Mouse (Mus musculus) cortical plate, adult 2 months (tissue): ENCODE measurements around the gene Nap1l4. TPM values are rescaled to one million over a fixed set of nuclear protein-coding genes. Genes with fewer than 3 reads are reported as not detected.
A peak's percentile ranks its signal among the peaks of the same experiment; 100 is the strongest.

Experiments used
- H3K27ac ChIP-seq: fragments of 200-500 bp; 2 replicates; pipeline ENCODE4 v1.5.1; 2012; ENCODE audit warnings: low read length, control low read depth, inconsistent platforms; ENCODE audit not compliant: insufficient read depth
- H3K4me1 ChIP-seq: fragments of 200-500 bp; 2 replicates; pipeline ENCODE4 v1.6.1; 2011; ENCODE audit warnings: low read length; ENCODE audit not compliant: control insufficient read depth, insufficient read depth
- H3K4me3 ChIP-seq: fragments of 200-500 bp; 2 replicates; pipeline ENCODE4 v1.5.1; 2011; ENCODE audit warnings: mild to moderate bottlenecking, low read length, control low read depth; ENCODE audit not compliant: insufficient read depth
- CTCF ChIP-seq: fragments of 200-500 bp; IDR thresholded peaks from 2 replicates; pipeline ENCODE4 v1.5.1; 2011; ENCODE audit warnings: mild to moderate bottlenecking, control low read depth, low read length; ENCODE audit not compliant: insufficient read depth; ENCODE audit errors: extremely low read depth
- POLR2A ChIP-seq: fragments of 200-500 bp; IDR thresholded peaks from 2 replicates; pipeline ENCODE4 v1.6.1; 2011; ENCODE audit warnings: mild to moderate bottlenecking, low read length, control low read depth; ENCODE audit not compliant: insufficient read depth; ENCODE audit errors: extremely low read depth
- polyA plus RNA-seq: library from polyadenylated mRNA; depleted of rRNA; stranded (reverse); fragments of >200 nt; gene quantifications from 2 replicates; pipeline ENCODE4 v1.2.3, GENCODE M21; 2012

Nap1l4 gene
- polyA plus RNA-seq, 1 experiment = 130 TPM

DNA sequence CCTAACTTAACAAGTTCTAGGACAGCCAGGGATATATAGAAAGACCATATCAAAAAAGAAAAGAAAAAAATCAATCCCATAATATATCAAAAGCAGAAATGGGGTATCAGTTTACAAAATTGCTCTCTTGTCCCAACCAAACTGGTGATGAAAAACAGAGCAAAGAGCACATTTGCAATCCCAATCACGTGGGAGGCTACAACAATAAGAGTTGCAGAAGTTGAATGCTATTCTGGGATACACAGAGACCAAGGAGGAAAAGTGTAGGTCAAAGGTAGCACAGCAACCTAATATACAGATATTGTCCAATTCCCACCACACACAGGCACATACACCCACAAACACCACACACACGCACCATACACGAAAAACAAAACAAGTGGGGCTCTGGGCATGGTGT, 12.7 kb downstream of the Nap1l4 start:
- Histone ChIP-seq H3K4me3 (no peak overlapping the region), H3K27ac (no peak overlapping the region), H3K4me1 (0 out of 2 replicates have a peak, but pooled peaks cover 1% of the 10 kb centered on the region)
- TF ChIP-seq POLR2A (no peak), CTCF (no peak)

DNA sequence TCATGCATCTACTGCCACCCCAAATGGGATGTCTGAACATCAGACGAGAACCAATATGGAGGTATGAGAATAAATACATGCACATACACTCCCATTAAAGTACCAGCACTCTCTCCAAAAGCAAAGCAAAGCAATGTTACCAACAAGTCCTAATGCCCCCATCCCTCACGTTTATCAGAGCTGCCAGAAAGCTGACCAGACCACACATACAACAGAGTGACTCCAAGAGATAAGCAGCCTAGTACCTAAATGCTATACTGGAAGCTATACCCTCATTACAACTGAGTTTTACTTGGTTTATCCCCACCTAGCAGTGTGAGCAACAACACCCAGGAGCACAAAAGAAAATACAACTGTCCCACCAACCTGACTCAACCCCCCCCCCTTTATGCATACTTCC, 15.6 kb downstream of the Nap1l4 start:
- Histone ChIP-seq H3K27ac (no peak overlapping the region), H3K4me3 (no peak overlapping the region), H3K4me1 (0 out of 2 replicates have a peak, but pooled peaks cover 1% of the 10 kb centered on the region)
- no peak for TF ChIP-seq POLR2A
- no peak for TF ChIP-seq CTCF

- H3K4me3 ChIP-seq = no peak overlapping the region
- TF ChIP-seq CTCF = no peak
- no peak for TF ChIP-seq POLR2A
- H3K4me1 ChIP-seq = 0 out of 2 replicates have a peak, but pooled peaks cover 1% of the 10 kb centered on the region
- H3K27ac ChIP-seq = no peak overlapping the region
Measured at GRCm38 (mm10) chr7:143532410-143532809, 16.5 kb downstream of the Nap1l4 start.

GRCm38 (mm10) chr7:143519333-143519732, 29.6 kb downstream of the Nap1l4 start:
- no peak overlapping the region for H3K27ac ChIP-seq

DNA sequence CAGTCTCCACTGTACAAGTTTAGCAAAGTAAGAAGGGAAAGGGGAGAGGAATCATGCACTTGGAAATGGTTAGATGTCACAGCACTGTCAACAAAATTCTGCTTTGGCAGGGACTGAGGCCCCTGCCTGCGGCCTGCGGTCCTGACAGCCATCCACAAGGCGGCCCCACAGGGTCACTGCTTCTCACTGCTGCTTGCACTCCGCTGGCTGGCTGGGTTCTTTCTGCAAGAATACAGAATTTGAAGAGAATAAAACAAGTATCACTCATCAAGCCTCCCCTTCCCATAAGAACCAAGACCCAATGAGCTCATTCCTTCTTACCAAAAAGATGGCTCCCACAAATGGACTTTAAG, 34.5 kb downstream of the Nap1l4 start:
- TF ChIP-seq POLR2A (no peak), CTCF (no peak)
- Histone ChIP-seq H3K4me3 (no peak overlapping the region), H3K27ac (no peak overlapping the region; the same call in 1 of the 2 replicates), H3K4me1 (no peaks in the 10 kb centered on the region)

More at GRCm38 (mm10) chr7:143519333-143519732, 29.6 kb downstream of the Nap1l4 start:
- TF ChIP-seq CTCF (no peak), POLR2A (no peak)
- no peaks in the 10 kb centered on the region for H3K4me1 ChIP-seq
- H3K4me3 ChIP-seq = no peak overlapping the region

DNA sequence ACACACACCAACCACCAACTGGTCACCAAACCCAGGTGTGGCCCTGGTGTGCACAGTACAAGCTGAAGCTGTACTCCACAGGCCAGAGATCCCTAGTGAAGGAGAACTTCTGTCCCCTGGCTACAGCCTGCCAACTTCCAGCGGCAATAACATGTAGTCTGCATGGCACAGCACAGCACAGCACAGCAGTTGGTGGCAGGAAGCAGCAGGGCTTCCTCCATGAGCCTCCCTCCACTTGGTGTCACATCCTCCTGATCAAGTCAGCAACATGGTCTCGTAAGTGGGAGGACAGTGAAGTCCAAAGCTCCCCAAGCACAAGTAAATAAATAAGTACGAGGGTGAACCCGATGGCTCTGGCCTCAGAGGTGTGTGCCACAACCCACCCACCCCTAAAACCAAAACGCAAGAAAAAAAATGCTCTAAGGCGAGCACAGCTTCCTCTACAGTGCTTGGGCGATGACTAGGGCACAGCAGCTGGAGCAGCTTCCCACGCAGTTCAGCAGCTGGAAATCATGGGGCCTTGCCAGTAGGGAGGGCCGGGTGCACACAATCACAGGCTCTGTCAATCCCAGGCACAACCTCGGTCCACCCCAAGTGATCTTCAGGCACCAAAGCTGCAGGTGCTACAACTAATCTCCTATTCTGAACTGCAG, 35.0 kb downstream of the Nap1l4 start:
- TF ChIP-seq CTCF (no peak), POLR2A (no peak)
- no peak overlapping the region for H3K27ac ChIP-seq
- no peak overlapping the region for H3K4me3 ChIP-seq
- H3K4me1 ChIP-seq = no peaks in the 10 kb centered on the region

DNA sequence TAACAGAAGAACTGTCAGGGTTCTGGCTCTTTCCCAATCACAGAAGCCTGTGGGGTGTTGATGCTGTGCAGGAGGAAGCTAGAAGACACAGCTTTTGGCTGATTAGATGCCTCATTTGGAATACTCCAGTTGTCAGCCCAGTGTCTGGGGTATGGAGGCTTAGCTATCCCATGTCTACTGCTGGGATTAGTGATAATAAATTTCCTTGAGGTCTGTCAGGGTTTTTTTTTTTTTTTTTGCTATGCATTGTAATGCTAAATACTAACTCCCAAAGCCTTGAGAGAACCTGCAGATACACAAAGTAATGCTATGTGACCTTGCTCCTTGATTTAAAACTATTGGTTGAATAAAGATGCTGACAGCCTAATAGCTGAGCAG, 37.6 kb downstream of the Nap1l4 start:
- no peaks in the 10 kb centered on the region for H3K4me1 ChIP-seq
- no peak overlapping the region for H3K4me3 ChIP-seq
- TF ChIP-seq POLR2A (no peak), CTCF (no peak)
- no peak overlapping the region for H3K27ac ChIP-seq

DNA sequence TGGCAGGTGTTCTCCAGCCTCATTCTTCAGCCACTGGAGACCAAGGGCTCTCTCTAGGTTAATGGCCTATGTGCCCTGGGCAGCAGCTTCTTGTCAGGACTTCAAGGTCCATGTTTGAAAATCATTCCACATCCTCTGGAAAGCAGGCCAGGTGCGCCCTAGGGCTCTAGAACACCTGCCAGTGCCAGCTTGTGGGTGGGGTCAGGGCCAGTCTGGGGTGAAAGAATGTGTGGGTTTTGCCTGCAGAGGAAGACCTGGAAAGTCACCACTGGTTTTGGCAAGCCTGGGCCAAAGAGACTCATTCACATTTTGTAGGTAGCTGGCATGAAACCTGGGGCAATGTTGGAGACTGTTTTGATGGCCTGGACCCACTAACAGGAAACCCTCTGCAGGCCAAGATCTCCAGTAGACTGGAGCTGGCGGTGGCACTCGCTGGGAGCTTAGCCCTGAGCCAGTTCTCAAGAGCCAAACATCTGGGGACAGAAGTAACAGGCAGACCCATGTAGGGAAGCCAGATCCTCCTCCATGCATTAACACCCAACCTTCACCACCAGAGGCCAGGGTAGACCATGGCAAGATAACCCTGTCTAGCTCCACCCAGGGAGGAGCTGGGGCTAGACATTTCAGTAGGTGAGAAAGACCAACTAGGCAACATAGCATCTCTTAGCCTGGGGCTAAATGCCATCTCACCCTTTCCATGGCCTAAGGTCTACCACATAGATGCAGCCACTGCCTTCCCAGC, 38.1 kb downstream of the Nap1l4 start:
- Histone ChIP-seq H3K4me1 (no peaks in the 10 kb centered on the region), H3K27ac (no peak overlapping the region), H3K4me3 (no peak overlapping the region)
- TF ChIP-seq CTCF (no peak), POLR2A (no peak)

DNA sequence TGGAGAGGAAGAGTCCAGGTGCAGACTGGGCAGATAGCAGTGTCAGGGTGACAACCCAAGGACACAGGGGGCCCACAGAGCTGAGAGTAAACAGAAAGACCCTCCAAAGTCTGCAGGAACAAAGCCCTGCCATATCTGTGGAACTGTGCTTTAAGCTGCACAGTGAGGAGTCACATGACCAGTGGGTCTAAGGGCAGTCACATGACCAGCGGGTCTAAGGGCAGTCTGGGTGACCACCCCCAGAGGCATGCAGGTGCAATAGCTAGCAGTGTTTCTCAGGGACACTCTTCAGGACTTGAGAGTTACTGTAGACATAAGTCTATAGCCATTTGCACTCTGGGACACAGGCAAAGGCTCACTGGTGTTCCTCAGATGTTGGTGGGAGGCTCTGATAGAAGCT, 39.3 kb downstream of the Nap1l4 start:
- Histone ChIP-seq H3K4me3 (no peak overlapping the region), H3K27ac (no peak overlapping the region), H3K4me1 (no peaks in the 10 kb centered on the region)
- TF ChIP-seq CTCF = no peak
- TF ChIP-seq POLR2A = no peak

- Histone ChIP-seq H3K4me3 (no peak overlapping the region), H3K4me1 (no peaks in the 10 kb centered on the region), H3K27ac (no peak overlapping the region)
- TF ChIP-seq POLR2A (no peak), CTCF (peak; percentile 73)
Measured at GRCm38 (mm10) chr7:143506675-143507074, 42.2 kb downstream of the Nap1l4 start.
